Mouse (Mus musculus) neural tube, embryonic 11.5 days (tissue): ENCODE results near the gene Nxpe4. TPM values are rescaled to one million over a fixed set of nuclear protein-coding genes. Genes with fewer than 3 reads are reported as not detected.

ENCODE experiments used
- ATAC-seq: fragments of 200-750 bp; cut with Nextera tagmentation; 2 replicates; pipeline ENCODE4 v1.8.0; 2017; ENCODE audit warnings: moderate number of reproducible peaks, mild to moderate bottlenecking, moderate TSS enrichment, moderate library complexity; ENCODE audit not compliant: insufficient read depth, low FRiP score, low TSS enrichment
- DNase-seq: peaks from one replicate; pipeline ENCODE4 v3.0.0-alpha.2; 2015; ENCODE audit warnings: low spot score
- H3K27ac ChIP-seq: fragments of 300-500 bp; sonication (generic); 2 replicates; pipeline ENCODE4 v1.5.1; 2014; ENCODE audit warnings: low read depth, mild to moderate bottlenecking, low read length
- H3K27me3 ChIP-seq: fragments of 300-500 bp; sonication (generic); 2 replicates; pipeline ENCODE4 v1.6.1; 2014; ENCODE audit warnings: mild to moderate bottlenecking, low read length, mixed read lengths; ENCODE audit not compliant: control insufficient read depth, insufficient read depth
- H3K36me3 ChIP-seq: fragments of 300-500 bp; sonication (generic); 2 replicates; pipeline ENCODE4 v1.6.1; 2014; ENCODE audit warnings: mild to moderate bottlenecking, low read length, moderate library complexity, mixed read lengths; ENCODE audit not compliant: control insufficient read depth, insufficient read depth
- H3K4me1 ChIP-seq: fragments of 300-500 bp; sonication (generic); 2 replicates; pipeline ENCODE4 v1.6.1; 2014; ENCODE audit warnings: low read length, mixed read lengths; ENCODE audit not compliant: control insufficient read depth, insufficient read depth
- H3K4me2 ChIP-seq: fragments of 300-500 bp; sonication (generic); 2 replicates; pipeline ENCODE4 v1.6.1; 2014; ENCODE audit warnings: low read depth, mild to moderate bottlenecking, moderate library complexity
- H3K4me3 ChIP-seq: fragments of 300-500 bp; sonication (generic); 2 replicates; pipeline ENCODE4 v1.5.1; 2014; ENCODE audit warnings: low read depth, low read length
- H3K9ac ChIP-seq: fragments of 300-500 bp; sonication (generic); 2 replicates; pipeline ENCODE4 v1.6.1; 2014; ENCODE audit warnings: mild to moderate bottlenecking, low read length
- H3K9me3 ChIP-seq: fragments of 300-500 bp; sonication (generic); 2 replicates; pipeline ENCODE4 v1.6.1; 2016; ENCODE audit warnings: low read length; ENCODE audit not compliant: control insufficient read depth
- WGBS: fragments of 180-500 bp; shearing (Covaris S2); extraction: QIAGEN DNeasy Blood & Tissue Kit; methylation state at CpG from one replicate; pipeline ENCODE4 v1.1.7; 2014; 5-methylcytosine and 5-hydroxymethylcytosine counted together
- polyA plus RNA-seq: library from polyadenylated mRNA; unstranded; fragments of >200 nt; fragmentation: Nextera tagmentation; extraction: Ambion mirVana; gene quantifications from 2 replicates; pipeline ENCODE4 v1.2.1, GENCODE M21; 2014

The Nxpe4 gene
- polyA plus RNA-seq, 1 experiment from 2014 or later, result 6.0 TPM

DNA sequence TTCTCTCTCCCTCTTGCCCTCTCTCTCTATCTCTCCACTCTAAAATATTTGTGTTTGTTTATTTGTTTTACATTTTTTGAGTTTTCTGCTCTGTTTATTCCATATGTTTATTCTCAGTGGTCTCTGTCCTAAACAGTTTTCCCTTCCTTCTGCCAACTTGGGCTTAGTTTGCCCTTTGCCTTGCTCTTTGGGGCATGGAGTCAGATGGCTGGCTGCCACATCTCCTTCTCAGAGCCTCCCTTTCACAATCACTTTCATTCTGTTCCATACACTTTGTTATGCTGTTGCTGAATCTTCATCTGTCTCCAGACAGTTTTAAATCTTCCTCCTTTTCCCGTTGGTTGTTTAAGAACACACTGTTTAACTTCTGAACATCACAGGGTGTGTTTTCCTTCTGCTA is 154.0 kb downstream of the Nxpe4 start:
- Histone ChIP-seq H3K27me3 (no peaks in the 10 kb centered on the region), H3K4me2 (no peak overlapping the region), H3K9me3 (no peaks in the 10 kb centered on the region), H3K36me3 (no peaks in the 10 kb centered on the region), H3K9ac (no peak overlapping the region), H3K27ac (no peak overlapping the region), H3K4me1 (no peaks in the 10 kb centered on the region), H3K4me3 (no peak overlapping the region)
- DNase-seq, result no peak
- no peak for ATAC-seq
- 70% methylated on average over 1 of the region's 1 CpGs for WGBS

DNA sequence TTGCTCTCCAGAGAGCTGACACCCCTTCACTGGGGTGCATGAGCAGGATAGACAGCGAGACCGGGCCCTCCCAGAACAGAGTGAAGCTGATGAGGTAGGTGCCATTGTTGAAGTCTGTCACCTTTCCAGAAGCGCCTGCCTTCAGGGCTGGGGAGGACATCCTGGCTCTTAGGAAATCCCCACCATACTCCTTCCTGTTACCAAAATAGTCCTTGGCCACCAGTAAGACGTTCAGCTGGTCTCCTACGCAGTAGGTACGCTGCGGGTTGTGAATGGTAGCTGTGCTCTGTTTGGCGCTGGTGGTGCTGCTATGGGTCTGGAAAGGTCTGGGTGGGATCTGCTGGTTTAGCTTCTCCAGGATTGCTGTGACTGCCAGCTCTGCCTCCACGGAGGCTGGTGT is 164.5 kb downstream of the Nxpe4 start:
- Histone ChIP-seq H3K27ac (no peak overlapping the region), H3K4me3 (no peak overlapping the region), H3K27me3 (no peaks in the 10 kb centered on the region), H3K36me3 (no peaks in the 10 kb centered on the region), H3K4me2 (no peak overlapping the region), H3K4me1 (no peaks in the 10 kb centered on the region), H3K9ac (no peak overlapping the region), H3K9me3 (no peaks in the 10 kb centered on the region)
- ATAC-seq, result no peak
- DNase-seq, result no peak
- 91% methylated on average over 9 of the region's 9 CpGs for WGBS

DNA sequence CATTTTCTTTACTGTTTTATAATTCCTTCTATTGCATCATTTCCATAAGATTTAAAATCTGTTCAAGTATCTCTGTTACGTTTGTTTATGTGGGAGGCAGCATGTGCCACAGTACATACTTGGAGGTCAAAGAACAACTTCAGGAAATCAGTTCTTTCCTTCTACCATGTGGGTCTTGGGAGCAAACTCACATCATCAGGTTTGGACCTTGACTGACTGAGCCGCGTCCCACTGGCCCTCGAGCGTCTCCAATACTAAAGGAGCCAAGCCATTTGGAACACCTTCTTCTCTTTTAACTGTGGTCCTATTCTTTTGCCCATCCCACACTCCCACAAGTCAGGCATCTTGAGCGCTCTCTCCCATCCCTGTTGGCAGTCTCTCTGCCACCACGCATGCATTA is 167.8 kb downstream of the Nxpe4 start:
- no peak for ATAC-seq
- WGBS, result 93% methylated on average over 7 of the region's 7 CpGs
- no peak for DNase-seq
- no peak overlapping the region for H3K9ac ChIP-seq
- H3K27ac ChIP-seq, result no peak overlapping the region
- H3K27me3 ChIP-seq, result no peaks in the 10 kb centered on the region
- H3K4me3 ChIP-seq, result no peak overlapping the region
- H3K4me1 ChIP-seq, result no peaks in the 10 kb centered on the region
- H3K9me3 ChIP-seq, result no peaks in the 10 kb centered on the region
- no peak overlapping the region for H3K4me2 ChIP-seq
- H3K36me3 ChIP-seq, result no peaks in the 10 kb centered on the region

DNA sequence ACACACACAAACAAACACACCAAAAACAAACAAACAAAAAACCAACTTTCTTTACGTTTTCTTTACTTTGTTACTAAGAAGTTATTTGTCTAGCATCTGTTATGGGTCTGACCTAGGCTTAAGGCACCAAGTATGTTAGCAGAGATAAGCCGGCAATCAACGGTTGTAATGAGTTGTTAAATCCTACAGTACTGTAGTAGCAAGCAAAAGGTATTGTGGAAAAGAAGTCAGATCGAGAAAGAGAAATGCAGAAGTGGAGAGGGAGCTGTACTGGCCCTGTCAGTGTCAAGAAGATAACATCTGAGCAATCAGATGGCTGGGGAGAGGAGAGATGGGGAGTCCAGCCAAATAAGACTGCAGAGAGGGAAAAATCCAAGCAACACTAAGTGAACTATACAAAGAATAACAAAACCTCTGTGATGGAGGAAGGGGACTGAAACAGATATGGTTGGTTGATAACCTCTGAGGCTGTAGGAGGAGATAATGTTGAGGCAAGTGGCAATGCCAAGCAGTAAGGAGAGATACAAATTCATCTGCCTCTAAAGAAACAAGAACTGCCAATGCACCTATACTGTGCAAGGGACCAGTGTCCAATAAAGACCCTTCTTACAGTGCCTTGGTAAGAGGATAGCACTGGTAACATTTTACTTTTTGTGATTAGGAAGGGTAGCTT is 177.1 kb downstream of the Nxpe4 start:
- Histone ChIP-seq H3K9ac (no peak overlapping the region), H3K27me3 (no peaks in the 10 kb centered on the region), H3K4me3 (no peak overlapping the region), H3K36me3 (no peaks in the 10 kb centered on the region), H3K27ac (no peak overlapping the region), H3K4me1 (no peaks in the 10 kb centered on the region), H3K4me2 (no peak overlapping the region), H3K9me3 (no peaks in the 10 kb centered on the region)
- DNase-seq (no peak), ATAC-seq (no peak)
- WGBS, result 88% methylated on average over 4 of the region's 4 CpGs

DNA sequence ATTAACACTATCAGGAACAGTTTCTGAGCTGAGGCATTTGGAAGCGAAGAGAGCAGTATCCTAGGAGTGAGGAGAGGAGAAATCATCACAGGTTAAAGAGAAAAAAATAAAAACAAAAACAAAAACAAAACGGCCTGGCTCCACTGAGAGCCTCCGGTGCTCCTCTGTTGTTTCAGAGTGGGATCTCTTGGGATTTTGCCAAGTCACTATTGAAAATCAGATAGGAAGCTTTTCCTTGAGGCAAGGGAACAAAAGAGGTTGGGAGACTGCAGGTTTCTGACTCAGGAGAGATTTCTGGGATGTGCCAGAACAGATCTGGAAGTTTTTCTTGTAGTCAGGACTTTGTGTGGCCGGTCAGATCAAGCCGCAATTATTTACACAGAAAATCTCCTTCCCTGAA is 177.7 kb downstream of the Nxpe4 start:
- no peak for DNase-seq
- no peaks in the 10 kb centered on the region for H3K9me3 ChIP-seq
- 75% methylated on average over 5 of the region's 5 CpGs for WGBS
- H3K36me3 ChIP-seq, result no peaks in the 10 kb centered on the region
- no peak overlapping the region for H3K4me2 ChIP-seq
- no peaks in the 10 kb centered on the region for H3K27me3 ChIP-seq
- no peak overlapping the region for H3K4me3 ChIP-seq
- H3K9ac ChIP-seq, result no peak overlapping the region
- no peaks in the 10 kb centered on the region for H3K4me1 ChIP-seq
- no peak for ATAC-seq
- H3K27ac ChIP-seq, result no peak overlapping the region

DNA sequence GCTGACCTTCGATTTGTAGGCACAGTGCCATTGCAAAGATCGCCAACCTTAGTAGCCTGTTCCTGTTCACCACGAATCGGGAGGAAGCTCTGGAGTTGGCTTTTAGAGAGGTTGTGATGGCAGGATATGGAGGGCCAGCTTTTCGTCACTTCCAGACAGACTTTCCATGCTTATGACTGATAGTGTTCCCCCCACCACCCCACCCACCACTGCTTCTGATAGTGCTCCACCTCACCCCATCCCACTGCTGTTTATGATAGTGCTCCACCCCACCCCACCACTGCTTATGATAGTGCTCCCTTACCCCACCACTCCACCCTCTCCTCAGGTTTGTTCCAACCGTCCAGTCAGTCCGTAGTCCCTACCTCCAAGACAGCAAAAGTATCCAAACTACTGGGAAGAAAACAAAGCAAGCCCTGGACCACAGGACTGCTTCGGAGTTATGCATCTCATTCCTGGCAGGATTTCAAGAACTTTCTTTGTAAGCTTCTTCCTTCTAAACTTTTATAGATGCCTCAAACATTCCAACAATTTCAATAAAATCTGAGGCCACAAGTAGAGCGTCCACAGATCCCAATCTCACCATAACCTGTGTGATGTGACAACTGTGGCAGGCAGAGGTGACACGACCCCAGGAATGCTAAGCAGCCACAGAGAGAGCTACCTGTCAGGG is 179.0 kb downstream of the Nxpe4 start:
- Histone ChIP-seq H3K36me3 (no peaks in the 10 kb centered on the region), H3K9me3 (no peaks in the 10 kb centered on the region), H3K27ac (no peak overlapping the region), H3K4me2 (no peak overlapping the region), H3K4me1 (no peaks in the 10 kb centered on the region), H3K9ac (no peak overlapping the region), H3K4me3 (no peak overlapping the region), H3K27me3 (no peaks in the 10 kb centered on the region)
- DNase-seq (no peak), ATAC-seq (no peak)
- 89% methylated on average over 10 of the region's 10 CpGs for WGBS

DNA sequence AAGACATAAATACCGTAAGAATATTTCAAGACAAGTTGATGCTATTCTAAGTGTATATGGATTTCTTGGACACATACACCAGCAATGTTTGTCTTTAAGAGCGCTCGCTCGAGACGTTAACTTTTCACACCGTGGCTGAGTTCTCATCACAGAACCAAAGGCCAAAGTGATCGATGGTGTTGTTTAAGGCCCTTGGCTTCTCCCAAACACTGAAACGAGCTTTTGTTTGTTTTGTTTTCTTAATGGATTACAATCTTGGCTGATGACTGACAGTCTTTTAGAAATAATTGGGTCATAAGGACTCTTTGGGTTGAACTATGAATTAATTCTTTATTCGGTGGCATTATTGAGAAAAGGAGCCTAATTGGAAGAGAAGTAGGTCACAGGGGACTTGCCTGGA is 183.6 kb downstream of the Nxpe4 start:
- Histone ChIP-seq H3K27me3 (no peaks in the 10 kb centered on the region), H3K4me2 (no peak overlapping the region), H3K36me3 (no peaks in the 10 kb centered on the region), H3K9ac (no peak overlapping the region), H3K4me3 (no peak overlapping the region), H3K9me3 (no peaks in the 10 kb centered on the region), H3K4me1 (no peaks in the 10 kb centered on the region), H3K27ac (no peak overlapping the region)
- DNase-seq (no peak), ATAC-seq (no peak)
- 84% methylated on average over 9 of the region's 9 CpGs for WGBS

DNA sequence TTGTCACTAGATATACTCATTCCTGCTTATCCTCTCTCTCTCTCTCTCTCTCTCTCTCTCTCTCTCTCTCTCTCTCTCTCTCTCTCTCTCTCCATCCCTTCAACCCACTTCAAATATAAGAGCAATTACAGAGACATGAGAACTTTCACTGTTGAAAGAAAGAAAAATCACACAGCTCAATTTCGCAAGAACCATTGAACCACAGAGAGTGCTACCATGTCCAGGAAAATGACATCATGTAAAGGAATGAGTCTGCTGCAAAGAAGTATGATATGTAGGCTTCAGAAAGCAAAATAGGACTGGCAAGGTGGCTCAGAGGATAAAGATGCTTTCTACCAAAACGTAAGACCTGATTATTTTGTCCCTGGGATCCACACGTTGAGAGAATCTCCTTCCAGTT is 184.0 kb downstream of the Nxpe4 start:
- H3K36me3 ChIP-seq, result no peaks in the 10 kb centered on the region
- H3K9ac ChIP-seq, result no peak overlapping the region
- H3K4me3 ChIP-seq, result no peak overlapping the region
- H3K4me2 ChIP-seq, result no peak overlapping the region
- ATAC-seq (no peak), DNase-seq (no peak)
- no peaks in the 10 kb centered on the region for H3K9me3 ChIP-seq
- H3K4me1 ChIP-seq, result no peaks in the 10 kb centered on the region
- H3K27ac ChIP-seq, result no peak overlapping the region
- 93% methylated on average over 3 of the region's 3 CpGs for WGBS
- no peaks in the 10 kb centered on the region for H3K27me3 ChIP-seq

DNA sequence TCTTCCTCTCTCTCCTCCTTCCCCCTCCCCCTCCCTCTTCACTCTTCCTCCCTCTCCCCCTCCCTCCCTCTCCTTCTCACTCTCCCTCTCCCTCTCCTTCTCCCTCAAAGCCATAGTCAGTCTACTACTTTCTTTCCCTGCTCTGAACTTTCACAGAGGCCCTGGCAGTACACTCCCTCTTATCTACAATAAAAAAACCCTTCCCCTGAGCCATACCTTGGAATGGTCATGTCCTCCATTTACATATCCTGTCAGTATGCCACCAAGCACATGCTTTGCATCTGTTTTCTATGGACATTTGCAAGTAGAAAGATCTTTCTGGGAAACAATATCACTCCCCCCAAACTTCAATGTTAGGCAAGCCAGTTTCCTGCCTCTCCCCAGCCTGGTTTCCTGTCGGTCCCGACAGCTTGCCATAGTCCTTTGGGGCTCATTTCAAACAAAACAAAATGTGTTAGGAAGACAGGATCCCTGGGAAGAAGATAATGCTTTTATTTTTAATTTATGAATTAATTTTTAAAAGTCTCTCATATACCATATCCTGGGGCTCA is 191.4 kb downstream of the Nxpe4 start, which contains the start of gene Nxpe2:
Gene Nxpe2, minus strand, starts transcription at position 307 of the 551 bp plus-strand sequence.
- Histone ChIP-seq H3K4me1 (no peaks in the 10 kb centered on the region), H3K27ac (no peak within 1 kb of the TSS), H3K27me3 (no peaks in the 10 kb centered on the region), H3K9ac (no peak within 1 kb of the TSS), H3K4me3 (no peak within 1 kb of the TSS), H3K36me3 (no peaks in the 10 kb centered on the region), H3K9me3 (no peaks in the 10 kb centered on the region), H3K4me2 (no peak within 1 kb of the TSS)
- DNase-seq (no peak), ATAC-seq (no peak)
- WGBS, result 41% methylated on average over 2 of the region's 2 CpGs
